Mouse (Mus musculus) neural tube, embryonic 11.5 days (tissue): ENCODE results near the gene Mup9. TPM values are rescaled to one million over a fixed set of nuclear protein-coding genes. Genes with fewer than 3 reads are reported as not detected.
"Not testable (repeated sequence)": the region's sequence is repeated elsewhere in the genome, so short reads cannot be mapped to it uniquely, and the experiment has no call there.

Experiments
- ATAC-seq: fragments of 200-750 bp; cut with Nextera tagmentation; 2 replicates; pipeline ENCODE4 v1.8.0; 2017; ENCODE audit warnings: moderate number of reproducible peaks, mild to moderate bottlenecking, moderate TSS enrichment, moderate library complexity; ENCODE audit not compliant: insufficient read depth, low FRiP score, low TSS enrichment
- DNase-seq: peaks from one replicate; pipeline ENCODE4 v3.0.0-alpha.2; 2015; ENCODE audit warnings: low spot score
- H3K27ac ChIP-seq: fragments of 300-500 bp; sonication (generic); 2 replicates; pipeline ENCODE4 v1.5.1; 2014; ENCODE audit warnings: low read depth, mild to moderate bottlenecking, low read length
- H3K27me3 ChIP-seq: fragments of 300-500 bp; sonication (generic); 2 replicates; pipeline ENCODE4 v1.6.1; 2014; ENCODE audit warnings: mild to moderate bottlenecking, low read length, mixed read lengths; ENCODE audit not compliant: control insufficient read depth, insufficient read depth
- H3K36me3 ChIP-seq: fragments of 300-500 bp; sonication (generic); 2 replicates; pipeline ENCODE4 v1.6.1; 2014; ENCODE audit warnings: mild to moderate bottlenecking, low read length, moderate library complexity, mixed read lengths; ENCODE audit not compliant: control insufficient read depth, insufficient read depth
- H3K4me1 ChIP-seq: fragments of 300-500 bp; sonication (generic); 2 replicates; pipeline ENCODE4 v1.6.1; 2014; ENCODE audit warnings: low read length, mixed read lengths; ENCODE audit not compliant: control insufficient read depth, insufficient read depth
- H3K4me2 ChIP-seq: fragments of 300-500 bp; sonication (generic); 2 replicates; pipeline ENCODE4 v1.6.1; 2014; ENCODE audit warnings: low read depth, mild to moderate bottlenecking, moderate library complexity
- H3K4me3 ChIP-seq: fragments of 300-500 bp; sonication (generic); 2 replicates; pipeline ENCODE4 v1.5.1; 2014; ENCODE audit warnings: low read depth, low read length
- H3K9ac ChIP-seq: fragments of 300-500 bp; sonication (generic); 2 replicates; pipeline ENCODE4 v1.6.1; 2014; ENCODE audit warnings: mild to moderate bottlenecking, low read length
- H3K9me3 ChIP-seq: fragments of 300-500 bp; sonication (generic); 2 replicates; pipeline ENCODE4 v1.6.1; 2016; ENCODE audit warnings: low read length; ENCODE audit not compliant: control insufficient read depth
- WGBS: fragments of 180-500 bp; shearing (Covaris S2); extraction: QIAGEN DNeasy Blood & Tissue Kit; methylation state at CpG from one replicate; pipeline ENCODE4 v1.1.7; 2014; 5-methylcytosine and 5-hydroxymethylcytosine counted together
- polyA plus RNA-seq: library from polyadenylated mRNA; unstranded; fragments of >200 nt; fragmentation: Nextera tagmentation; extraction: Ambion mirVana; gene quantifications from 2 replicates; pipeline ENCODE4 v1.2.1, GENCODE M21; 2014

Mup9 gene
- polyA plus RNA-seq: 3.1 and 9.9 TPM in 2 replicates

GRCm38 (mm10) chr4:60421852-60422251 lies at the start of gene Mup9:
TSS of gene Mup9 (minus strand) at chr4:60421952.
- not testable (repeated sequence) for H3K27me3 ChIP-seq, H3K4me1 ChIP-seq, DNase-seq, H3K36me3 ChIP-seq, H3K4me3 ChIP-seq, ATAC-seq, H3K9ac ChIP-seq, H3K27ac ChIP-seq, H3K4me2 ChIP-seq, H3K9me3 ChIP-seq
- WGBS: 79% methylated on average over 3 of the region's 3 CpGs

Other genes starting within 250 kb of the Mup9 start
- 1.1 TPM in 1 of 2 replicates, not detected in the other for gene Mup8, start 199.4 kb downstream of the Mup9 start, polyA plus RNA-seq
- gene Mup1, start 80.0 kb upstream of the Mup9 start, polyA plus RNA-seq: 1.3 TPM in 1 of 2 replicates, not detected in the other
- gene Mup10, start 160.2 kb upstream of the Mup9 start, polyA plus RNA-seq: 3.4 and 4.8 TPM in 2 replicates
- 0.43 and 1.6 TPM in 2 replicates for gene Mup11, start 240.5 kb upstream of the Mup9 start, polyA plus RNA-seq